Mouse (Mus musculus) G1E-ER4 (cell line): Measurements from ENCODE around the gene Fam102a. TPM values are rescaled to one million over a fixed set of nuclear protein-coding genes. Genes with fewer than 3 reads are reported as not detected.

Source experiments
- GATA1 ChIP-seq: IDR thresholded peaks from one replicate; pipeline ENCODE4 v1.8.0; 2012; ENCODE audit warnings: low read length, inconsistent platforms
- polyA plus RNA-seq: library from polyadenylated mRNA; stranded (reverse); fragments of >175 nt; gene quantifications from 2 replicates; pipeline ENCODE4 v1.2.3, GENCODE M21; 2012

The Fam102a gene
- polyA plus RNA-seq, 1 experiment = 11.4 TPM

DNA sequence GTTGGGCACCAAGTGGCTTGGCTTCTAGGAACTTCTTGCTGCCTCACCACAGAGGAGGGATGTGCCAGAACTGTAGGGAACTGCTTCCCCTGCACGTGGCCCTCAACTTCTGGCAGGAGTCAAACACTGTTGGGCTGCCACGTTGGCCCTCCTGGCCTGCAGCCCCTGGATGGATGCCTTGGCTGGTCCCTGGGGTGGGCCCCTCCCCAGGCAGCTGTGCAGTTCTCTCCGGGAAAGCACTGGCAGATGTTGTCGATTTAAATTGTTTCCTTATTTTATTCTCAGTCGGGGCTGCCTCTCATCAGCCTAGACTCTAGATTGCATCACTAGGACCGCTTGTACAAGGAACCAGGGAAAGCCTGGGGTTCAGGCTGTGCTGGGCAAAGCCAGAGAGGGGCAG lies 14.6 kb downstream of the Fam102a start:
- no peak for TF ChIP-seq GATA1

DNA sequence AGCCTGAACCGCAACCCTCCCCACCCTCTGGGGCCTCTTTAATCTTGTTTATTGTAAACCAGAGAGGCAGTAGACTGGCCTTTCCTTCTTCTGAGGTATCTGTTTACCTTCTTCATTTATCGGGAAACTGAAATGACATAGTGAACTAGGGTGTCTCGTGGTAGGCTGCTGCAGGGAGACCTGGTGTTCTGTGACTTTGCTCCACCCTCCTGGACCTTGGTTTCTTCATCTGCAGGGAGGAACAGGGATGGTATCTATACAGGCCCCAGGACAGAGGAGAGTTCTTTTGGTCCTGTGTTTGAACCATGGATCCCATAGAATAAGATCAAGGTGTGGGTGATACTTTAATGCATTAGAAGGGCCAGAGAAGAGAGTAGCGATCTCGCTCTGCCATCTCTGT lies 16.1 kb downstream of the Fam102a start:
- TF ChIP-seq GATA1 = no peak

DNA sequence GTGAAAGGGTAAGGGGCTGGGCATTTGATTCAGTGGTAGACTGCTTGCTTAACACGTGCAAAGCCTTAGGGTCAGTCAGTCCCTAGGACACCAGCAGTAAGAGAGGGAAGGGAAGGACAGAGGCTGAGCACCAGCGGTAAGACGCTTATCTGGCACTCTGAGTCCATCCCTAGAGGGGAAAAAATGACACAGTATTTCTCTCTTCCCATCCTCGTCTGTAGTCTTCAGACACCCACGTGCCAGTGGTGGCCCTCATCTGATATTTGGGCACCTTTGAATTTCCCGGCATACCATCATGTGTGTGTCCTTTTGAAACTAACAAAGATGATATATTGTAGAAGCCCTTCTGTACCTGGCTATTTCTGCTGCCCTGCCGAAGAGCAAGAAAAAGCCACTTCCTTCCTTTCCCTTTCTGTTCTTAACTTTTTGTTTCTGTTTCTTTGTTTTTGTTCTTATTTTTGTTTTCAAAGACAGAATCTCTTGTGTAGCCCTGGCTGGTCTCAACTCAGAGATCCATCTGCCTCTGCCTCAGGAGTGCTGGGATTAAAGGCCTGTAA lies 18.5 kb downstream of the Fam102a start:
- TF ChIP-seq GATA1 = no peak

DNA sequence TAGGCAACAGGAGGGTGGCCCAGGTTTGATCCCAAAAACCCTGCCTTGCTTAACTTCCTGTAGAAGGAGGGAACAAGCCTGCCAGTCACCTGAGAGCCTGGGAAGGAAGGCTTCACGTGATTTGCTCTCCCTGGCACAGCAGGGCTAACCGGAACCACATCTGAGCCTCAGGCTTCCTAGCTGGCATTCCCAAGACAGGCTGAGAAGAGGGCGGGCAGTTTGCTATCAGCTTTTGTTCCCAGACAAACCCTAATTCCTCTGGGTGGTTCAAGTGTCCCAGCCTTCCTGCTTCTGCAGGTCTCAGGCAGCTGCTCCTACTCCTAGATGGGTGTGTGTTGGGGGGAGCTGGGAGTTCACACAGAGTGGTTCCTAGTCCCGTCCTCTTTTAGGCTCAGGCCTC lies 20.4 kb downstream of the Fam102a start:
- TF ChIP-seq GATA1 = no peak

DNA sequence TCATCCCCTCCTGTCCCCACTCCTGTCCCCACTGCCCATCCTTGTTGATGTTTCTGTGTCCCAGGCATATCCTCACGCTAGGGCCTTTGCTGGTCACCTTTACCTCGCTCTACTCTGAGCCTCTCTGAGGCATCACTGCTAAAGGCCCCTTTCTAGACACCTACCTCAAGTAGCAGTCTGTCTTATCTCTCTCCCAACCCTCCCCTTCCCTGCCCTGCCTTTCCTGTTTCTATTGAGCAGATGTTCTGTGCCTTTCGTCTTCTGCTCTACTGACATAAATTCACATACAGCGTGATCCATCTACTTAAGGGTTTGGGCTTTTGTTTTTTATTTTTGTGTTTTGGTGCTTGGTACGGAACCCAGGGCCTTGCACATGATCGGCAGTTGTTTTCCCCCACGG lies 20.9 kb downstream of the Fam102a start:
- TF ChIP-seq GATA1 = no peak

DNA sequence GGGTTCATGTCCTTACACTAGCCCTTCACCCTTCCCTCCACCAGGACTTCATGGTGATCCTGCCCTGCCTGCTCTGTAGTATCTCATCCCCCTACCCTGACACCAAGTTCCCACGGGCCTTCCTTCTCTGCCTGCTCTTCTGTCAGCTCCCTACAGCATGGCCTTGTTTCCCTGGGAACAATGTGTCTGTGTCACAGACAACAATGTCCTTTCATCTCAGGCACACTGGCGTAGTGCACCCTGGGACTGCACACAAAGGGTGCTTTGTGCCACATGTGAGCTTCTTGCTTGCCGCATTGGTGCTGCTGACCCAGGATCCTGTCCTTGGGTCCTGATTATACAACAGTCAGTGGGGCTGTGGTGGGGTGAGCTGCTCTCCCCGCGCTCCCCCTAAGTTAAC lies 24.4 kb downstream of the Fam102a start:
- TF ChIP-seq GATA1 = no peak

DNA sequence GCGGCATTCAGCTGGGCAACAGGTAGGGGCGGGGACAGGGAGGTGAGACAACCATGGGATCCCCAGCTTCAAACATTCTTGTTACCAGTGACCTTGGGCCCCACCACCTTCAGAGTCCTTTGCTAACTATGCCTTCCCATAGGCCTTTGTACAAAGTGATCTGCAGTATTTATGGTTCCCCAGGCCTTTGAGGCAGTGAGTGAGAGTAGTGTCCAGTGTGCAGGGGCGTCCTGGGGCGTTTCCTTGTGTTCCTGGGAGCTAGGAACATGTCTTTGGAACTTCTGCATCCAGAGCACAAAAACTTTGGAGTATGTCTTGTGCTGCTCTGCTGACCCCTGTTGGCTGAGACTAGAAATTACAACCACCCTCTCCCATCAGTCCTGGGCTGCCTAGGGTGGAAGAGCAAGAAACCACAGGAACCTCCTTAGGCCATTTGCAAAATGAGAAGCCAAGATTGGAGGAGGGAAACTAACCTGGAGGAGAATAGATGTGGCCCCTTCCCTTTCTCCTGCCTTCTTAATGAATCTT lies 31.5 kb downstream of the Fam102a start:
- no peak for TF ChIP-seq GATA1

DNA sequence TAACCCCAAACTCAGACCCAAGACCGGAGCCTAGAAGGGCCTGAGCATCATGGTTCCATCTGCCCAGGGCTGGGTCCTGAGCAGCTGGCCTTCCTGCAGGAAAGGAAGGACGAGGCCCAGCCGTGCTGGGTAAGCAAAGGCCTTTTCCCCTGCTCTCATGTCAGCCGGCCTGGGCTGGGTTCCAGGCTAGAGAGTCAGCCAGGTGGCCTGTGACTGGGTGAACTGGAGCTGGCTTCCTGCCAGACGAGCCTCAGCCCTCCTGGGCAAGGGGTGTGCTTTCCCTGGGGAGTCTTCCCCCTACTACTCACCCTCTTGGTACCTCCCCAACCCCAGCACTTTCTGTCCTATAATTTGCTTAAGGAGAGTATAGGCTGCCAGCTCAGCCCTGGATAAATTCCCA lies 33.0 kb downstream of the Fam102a start:
- TF ChIP-seq GATA1 = no peak

DNA sequence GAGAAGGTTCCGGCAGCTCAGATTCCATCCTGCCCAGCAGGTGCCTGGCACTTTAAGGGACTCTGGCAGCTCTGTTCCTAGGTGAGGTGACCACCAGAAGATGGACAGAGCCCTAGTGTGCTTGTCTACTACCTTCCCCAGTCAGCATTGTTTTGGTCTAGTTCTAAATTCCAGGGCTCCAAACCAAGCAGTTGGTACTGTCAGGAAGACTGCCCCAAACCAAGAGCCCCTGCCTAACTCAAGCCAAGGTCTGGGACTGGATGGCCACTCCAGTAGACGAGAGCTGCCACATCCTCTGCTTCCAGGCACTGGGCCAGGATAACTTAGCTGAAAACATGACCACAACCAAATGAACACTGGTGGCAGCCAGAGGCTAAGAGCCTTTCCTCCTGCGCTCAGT lies 33.8 kb downstream of the Fam102a start:
- no peak for TF ChIP-seq GATA1

DNA sequence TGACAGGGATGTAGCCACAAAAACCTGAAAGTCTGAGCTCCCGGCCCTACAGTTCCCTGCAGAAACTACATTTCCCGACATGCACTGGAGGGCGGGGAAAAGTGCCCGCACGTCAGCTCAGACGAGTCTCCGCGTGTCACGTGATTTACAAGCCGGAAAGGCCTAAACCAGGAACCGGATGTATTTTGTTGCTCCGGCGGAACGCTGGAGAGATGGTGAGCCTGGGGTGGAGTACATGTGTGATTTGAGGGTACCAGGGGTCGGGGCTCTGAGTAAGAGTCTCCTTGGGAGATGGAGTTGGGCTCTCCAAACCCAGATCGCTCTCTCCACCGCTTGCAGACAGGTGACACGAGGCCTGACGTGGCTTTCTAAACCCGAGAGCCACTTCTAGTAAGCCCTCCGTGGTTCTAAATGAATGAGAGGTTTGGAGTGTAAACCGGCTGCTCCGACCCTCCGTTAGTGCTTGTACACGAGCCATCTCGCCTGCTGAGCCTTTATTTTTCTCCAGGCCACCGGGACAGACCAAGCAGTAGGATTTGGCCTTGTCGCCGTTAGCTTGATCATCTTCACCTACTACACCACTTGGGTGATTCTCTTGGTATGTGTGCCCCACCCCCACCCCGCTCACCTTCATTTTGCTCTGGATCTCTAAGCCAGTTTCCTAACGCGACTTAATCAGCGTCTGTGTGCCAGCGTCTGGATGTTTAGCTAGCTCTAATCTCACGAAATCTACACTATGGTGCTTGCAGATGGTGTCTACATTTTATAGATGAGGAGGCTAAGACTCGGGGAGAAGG lies 35.8 kb downstream of the Fam102a start, which contains the start of gene Dpm2:
Gene Dpm2, plus strand, starts transcription at position 161 of the 797 bp plus-strand sequence.
- TF ChIP-seq GATA1 = no peak

DNA sequence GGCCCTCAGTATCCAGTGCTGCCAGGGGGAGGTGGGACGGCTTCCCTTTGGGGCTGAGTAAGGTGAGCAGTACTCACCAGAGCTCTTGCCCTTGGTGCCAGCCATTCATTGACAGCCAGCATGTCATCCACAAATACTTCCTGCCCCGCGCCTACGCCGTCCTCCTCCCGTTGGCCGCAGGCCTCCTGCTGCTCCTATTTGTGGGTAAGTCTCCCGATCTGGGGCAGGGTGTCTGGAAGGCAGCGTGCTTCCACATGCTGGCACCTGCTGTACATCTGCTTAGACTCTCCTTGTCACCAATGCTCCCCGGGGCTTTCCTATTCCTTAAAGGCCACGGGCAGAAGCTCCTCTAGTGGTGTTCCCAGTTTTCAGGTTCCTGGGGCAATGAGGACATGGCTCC lies 37.1 kb downstream of the Fam102a start:
- TF ChIP-seq GATA1 = no peak

DNA sequence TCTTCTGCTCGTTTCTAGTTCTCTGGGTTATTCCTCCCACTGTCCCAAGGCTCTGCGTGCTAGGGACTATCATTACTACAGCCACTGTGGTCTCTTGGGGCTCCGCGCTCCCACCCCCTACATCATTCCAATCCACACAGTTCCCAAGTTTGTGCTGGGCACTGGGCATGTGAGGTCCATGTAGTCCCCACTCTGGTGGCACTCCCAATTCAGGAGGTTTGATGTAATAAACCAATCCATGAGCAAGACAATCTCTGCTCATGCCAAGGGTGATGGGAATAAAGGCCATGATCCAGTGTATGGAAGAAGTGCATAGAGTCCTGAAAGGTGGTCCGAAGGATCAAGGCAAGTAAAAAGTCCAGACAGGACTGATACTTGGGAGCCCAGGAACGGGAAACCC lies 39.4 kb downstream of the Fam102a start, which contains the start of gene Pip5kl1:
Gene Pip5kl1, plus strand, starts transcription at position 301 of the 400 bp plus-strand sequence.
- TF ChIP-seq GATA1 = no peak

DNA sequence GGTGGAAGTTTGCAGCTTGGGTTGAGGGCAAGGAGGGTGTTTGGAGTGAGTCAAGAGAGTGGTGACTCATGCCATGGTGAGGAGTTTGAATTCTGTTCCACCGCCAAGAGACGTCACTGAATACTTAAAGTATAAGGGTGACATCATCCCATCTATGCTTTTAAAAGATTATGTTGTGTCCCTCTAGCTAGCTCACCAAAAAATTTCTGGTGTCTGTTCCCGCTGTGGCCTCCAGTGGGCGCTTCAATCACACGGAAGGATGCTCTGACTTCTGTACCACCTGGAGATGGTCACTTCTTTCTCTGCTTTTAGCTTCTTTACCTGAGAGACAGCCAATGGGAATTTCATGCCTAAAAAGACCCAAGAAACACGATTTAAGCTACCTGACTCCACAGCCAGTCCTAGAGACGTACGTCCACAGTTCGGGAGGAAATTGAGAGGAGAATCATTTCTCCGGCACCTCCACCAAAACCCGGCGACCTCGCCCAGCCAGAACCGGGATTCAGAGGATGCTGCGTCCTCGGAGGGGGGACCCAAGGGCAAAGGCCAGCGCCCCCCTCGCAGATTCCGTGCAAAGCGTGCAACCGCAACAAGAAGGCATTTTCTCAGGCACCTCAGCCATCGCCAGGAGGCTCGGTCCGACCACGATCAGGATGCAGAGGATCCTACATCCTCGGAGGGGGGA lies 39.9 kb downstream of the Fam102a start:
- TF ChIP-seq GATA1 = no peak

DNA sequence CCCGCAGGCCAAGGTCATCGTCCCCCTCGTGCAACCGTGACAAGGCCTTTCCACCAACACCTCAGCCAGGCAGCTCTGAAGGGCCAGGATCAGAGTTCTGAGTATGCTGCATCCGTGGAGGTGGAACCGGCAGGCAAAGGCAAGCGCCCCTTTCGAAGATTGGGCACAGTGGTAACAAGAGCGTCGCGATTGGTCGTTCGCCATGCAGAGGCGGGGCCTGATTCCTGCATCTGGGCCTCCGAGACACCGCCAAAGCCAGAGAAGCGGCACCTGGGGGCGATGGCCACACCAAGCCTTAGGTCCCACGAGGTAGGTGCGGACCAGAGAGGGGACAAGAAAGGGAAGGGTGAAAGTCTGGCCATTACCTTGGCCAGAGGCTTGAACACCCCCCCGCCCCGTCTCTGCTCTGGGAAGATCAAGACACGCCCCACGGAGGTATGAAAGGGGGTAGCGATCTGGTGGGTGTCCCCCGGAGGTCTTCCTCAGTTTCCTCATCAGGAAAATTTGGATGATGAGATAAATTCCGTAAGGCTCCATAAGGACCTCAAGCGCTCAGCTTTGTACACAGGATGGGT lies 40.5 kb downstream of the Fam102a start, which contains the start of gene 9430097D07Rik:
Gene 9430097D07Rik, minus strand, starts transcription at position 99 of the 575 bp plus-strand sequence.
- TF ChIP-seq GATA1 = no peak

DNA sequence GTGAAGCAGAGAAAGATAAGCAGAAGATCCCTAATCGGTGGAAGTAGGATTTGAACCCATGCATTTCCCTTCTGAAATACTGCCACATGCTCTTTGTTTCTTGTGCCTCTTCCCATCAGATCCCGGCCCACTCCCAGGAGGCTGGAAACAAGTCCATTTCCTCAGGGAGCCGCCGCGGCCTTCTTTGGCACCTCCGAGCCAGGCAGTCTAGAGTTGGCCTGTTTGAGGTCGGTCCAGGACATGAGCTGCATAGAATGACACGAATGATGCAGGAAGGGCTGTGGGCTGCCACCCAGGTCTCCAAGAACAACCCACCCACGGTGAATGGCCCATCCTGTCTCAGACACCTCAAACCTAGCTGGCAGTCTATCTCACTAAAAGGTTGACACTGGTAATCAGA lies 41.4 kb downstream of the Fam102a start:
- TF ChIP-seq GATA1 = no peak
